Mouse (Mus musculus): ENCODE results near the gene Faap20. TPM values are rescaled to one million over a fixed set of nuclear protein-coding genes. Genes with fewer than 3 reads are reported as not detected.
A peak's percentile ranks its signal among the peaks of the same experiment; 100 is the strongest.

Gene Faap20
- polyA plus RNA-seq, 1 experiment from 2014 or later, result 23.1 TPM

GRCm38 (mm10) chr4:155292863-155293262 is 43.3 kb downstream of the Faap20 start:
- Histone ChIP-seq H3K4me3 (ENCODE audit: low read depth, low read length) (no peak overlapping the region), H3K36me3 (replicated peaks; ENCODE audit: insufficient read depth, low read length) (no peaks in the 10 kb centered on the region), H3K27me3 (ENCODE audit: insufficient read depth, low read length) (no peaks in the 10 kb centered on the region), H3K27ac (ENCODE audit: low read depth) (no peak overlapping the region), H3K9me3 (ENCODE audit: low read length) (no peaks in the 10 kb centered on the region), H3K4me2 (ENCODE audit: low read depth, low read length) (no peak overlapping the region), H3K4me1 (ENCODE audit: insufficient read depth) (no peaks in the 10 kb centered on the region), H3K9ac (replicated peaks) (no peak overlapping the region)
- no peak for DNase-seq
- no peak for ATAC-seq
- WGBS (ENCODE audit: insufficient replicate concordance), result 75% methylated on average over 10 of the region's 10 CpGs
- TF ChIP-seq CTCF (IDR thresholded peaks at IDR 0.05; ENCODE audit: low read depth) (no peak), EP300 (IDR thresholded peaks at IDR 0.05; ENCODE audit: low read depth) (no peak)

- ATAC-seq, result no peak
- no peak for TF ChIP-seq CTCF (IDR thresholded peaks at IDR 0.05; ENCODE audit: low read depth)
- no peak for TF ChIP-seq EP300 (IDR thresholded peaks at IDR 0.05; ENCODE audit: low read depth)
These were observed 44.8 kb downstream of the Faap20 start for GRCm38 (mm10) chr4:155294381-155294780.

GRCm38 (mm10) chr4:155295026-155295590 is 45.5 kb downstream of the Faap20 start:
- 63% methylated on average over 10 of the region's 10 CpGs for WGBS (ENCODE audit: insufficient replicate concordance)
- Histone ChIP-seq H3K4me2 (ENCODE audit: low read depth, low read length) (no peak overlapping the region), H3K4me3 (ENCODE audit: low read depth, low read length) (no peak overlapping the region), H3K9me3 (ENCODE audit: low read length) (no peaks in the 10 kb centered on the region), H3K36me3 (replicated peaks; ENCODE audit: insufficient read depth, low read length) (no peaks in the 10 kb centered on the region), H3K27ac (ENCODE audit: low read depth) (no peak overlapping the region), H3K27me3 (ENCODE audit: insufficient read depth, low read length) (no peaks in the 10 kb centered on the region), H3K4me1 (ENCODE audit: insufficient read depth) (no peaks in the 10 kb centered on the region), H3K9ac (replicated peaks) (no peak overlapping the region)
- no peak for ATAC-seq
- no peak for TF ChIP-seq EP300 (IDR thresholded peaks at IDR 0.05; ENCODE audit: low read depth)
- no peak for TF ChIP-seq CTCF (IDR thresholded peaks at IDR 0.05; ENCODE audit: low read depth)
- no peak for DNase-seq

More at GRCm38 (mm10) chr4:155294381-155294780, 44.8 kb downstream of the Faap20 start:
- no peak overlapping the region for H3K27ac ChIP-seq (ENCODE audit: low read depth)
- H3K36me3 ChIP-seq (replicated peaks; ENCODE audit: insufficient read depth, low read length), result no peaks in the 10 kb centered on the region
- WGBS (ENCODE audit: insufficient replicate concordance), result 89% methylated on average over 14 of the region's 14 CpGs
- H3K4me2 ChIP-seq (ENCODE audit: low read depth, low read length), result no peak overlapping the region
- H3K4me3 ChIP-seq (ENCODE audit: low read depth, low read length), result no peak overlapping the region
- H3K9ac ChIP-seq (replicated peaks), result no peak overlapping the region
- H3K27me3 ChIP-seq (ENCODE audit: insufficient read depth, low read length), result no peaks in the 10 kb centered on the region
- H3K4me1 ChIP-seq (ENCODE audit: insufficient read depth), result no peaks in the 10 kb centered on the region
- no peak for DNase-seq
- H3K9me3 ChIP-seq (ENCODE audit: low read length), result no peaks in the 10 kb centered on the region

- Histone ChIP-seq H3K4me1 (ENCODE audit: insufficient read depth) (no peaks in the 10 kb centered on the region), H3K9me3 (ENCODE audit: low read length) (no peaks in the 10 kb centered on the region), H3K9ac (replicated peaks) (no peak overlapping the region), H3K4me3 (ENCODE audit: low read depth, low read length) (no peak overlapping the region), H3K36me3 (replicated peaks; ENCODE audit: insufficient read depth, low read length) (no peaks in the 10 kb centered on the region), H3K27me3 (ENCODE audit: insufficient read depth, low read length) (no peaks in the 10 kb centered on the region), H3K4me2 (ENCODE audit: low read depth, low read length) (no peak overlapping the region), H3K27ac (ENCODE audit: low read depth) (no peak overlapping the region)
- DNase-seq (no peak), ATAC-seq (no peak)
- TF ChIP-seq CTCF (IDR thresholded peaks at IDR 0.05; ENCODE audit: low read depth) (no peak), EP300 (IDR thresholded peaks at IDR 0.05; ENCODE audit: low read depth) (no peak)
- WGBS (ENCODE audit: insufficient replicate concordance), result 59% methylated on average over 4 of the region's 4 CpGs
These were observed 46.4 kb downstream of the Faap20 start for GRCm38 (mm10) chr4:155295996-155296395.

GRCm38 (mm10) chr4:155297057-155297456 is 47.5 kb downstream of the Faap20 start:
- no peak for ATAC-seq
- no peaks in the 10 kb centered on the region for H3K4me1 ChIP-seq (ENCODE audit: insufficient read depth)
- no peak overlapping the region for H3K4me3 ChIP-seq (ENCODE audit: low read depth, low read length)
- no peak overlapping the region for H3K4me2 ChIP-seq (ENCODE audit: low read depth, low read length)
- H3K27ac ChIP-seq (ENCODE audit: low read depth), result no peak overlapping the region
- no peaks in the 10 kb centered on the region for H3K36me3 ChIP-seq (replicated peaks; ENCODE audit: insufficient read depth, low read length)
- TF ChIP-seq EP300 (IDR thresholded peaks at IDR 0.05; ENCODE audit: low read depth), result no peak
- TF ChIP-seq CTCF (IDR thresholded peaks at IDR 0.05; ENCODE audit: low read depth), result peak; percentile 59
- peak; percentile 43 for DNase-seq
- WGBS (ENCODE audit: insufficient replicate concordance), result 51% methylated on average over 2 of the region's 2 CpGs
- no peak overlapping the region for H3K9ac ChIP-seq (replicated peaks)
- H3K9me3 ChIP-seq (ENCODE audit: low read length), result no peaks in the 10 kb centered on the region
- no peaks in the 10 kb centered on the region for H3K27me3 ChIP-seq (ENCODE audit: insufficient read depth, low read length)

- Histone ChIP-seq H3K9ac (replicated peaks) (no peak overlapping the region), H3K27ac (ENCODE audit: low read depth) (no peak overlapping the region), H3K4me1 (ENCODE audit: insufficient read depth) (no peaks in the 10 kb centered on the region), H3K27me3 (ENCODE audit: insufficient read depth, low read length) (no peaks in the 10 kb centered on the region), H3K4me2 (ENCODE audit: low read depth, low read length) (no peak overlapping the region), H3K4me3 (ENCODE audit: low read depth, low read length) (no peak overlapping the region), H3K36me3 (replicated peaks; ENCODE audit: insufficient read depth, low read length) (no peaks in the 10 kb centered on the region), H3K9me3 (ENCODE audit: low read length) (no peaks in the 10 kb centered on the region)
- no peak for TF ChIP-seq EP300 (IDR thresholded peaks at IDR 0.05; ENCODE audit: low read depth)
- TF ChIP-seq CTCF (IDR thresholded peaks at IDR 0.05; ENCODE audit: low read depth), result no peak
- DNase-seq, result no peak
- ATAC-seq, result no peak
- WGBS (ENCODE audit: insufficient replicate concordance), result 70% methylated on average over 4 of the region's 4 CpGs
These were observed 49.2 kb downstream of the Faap20 start for GRCm38 (mm10) chr4:155298826-155299225.
